Mouse (Mus musculus): ENCODE data around the gene Cdca7l. TPM values are rescaled to one million over a fixed set of nuclear protein-coding genes. Genes with fewer than 3 reads are reported as not detected.

Cdca7l gene
- total RNA-seq, 2 experiments from 2014 or later, result 0.53 to 0.94 TPM

DNA sequence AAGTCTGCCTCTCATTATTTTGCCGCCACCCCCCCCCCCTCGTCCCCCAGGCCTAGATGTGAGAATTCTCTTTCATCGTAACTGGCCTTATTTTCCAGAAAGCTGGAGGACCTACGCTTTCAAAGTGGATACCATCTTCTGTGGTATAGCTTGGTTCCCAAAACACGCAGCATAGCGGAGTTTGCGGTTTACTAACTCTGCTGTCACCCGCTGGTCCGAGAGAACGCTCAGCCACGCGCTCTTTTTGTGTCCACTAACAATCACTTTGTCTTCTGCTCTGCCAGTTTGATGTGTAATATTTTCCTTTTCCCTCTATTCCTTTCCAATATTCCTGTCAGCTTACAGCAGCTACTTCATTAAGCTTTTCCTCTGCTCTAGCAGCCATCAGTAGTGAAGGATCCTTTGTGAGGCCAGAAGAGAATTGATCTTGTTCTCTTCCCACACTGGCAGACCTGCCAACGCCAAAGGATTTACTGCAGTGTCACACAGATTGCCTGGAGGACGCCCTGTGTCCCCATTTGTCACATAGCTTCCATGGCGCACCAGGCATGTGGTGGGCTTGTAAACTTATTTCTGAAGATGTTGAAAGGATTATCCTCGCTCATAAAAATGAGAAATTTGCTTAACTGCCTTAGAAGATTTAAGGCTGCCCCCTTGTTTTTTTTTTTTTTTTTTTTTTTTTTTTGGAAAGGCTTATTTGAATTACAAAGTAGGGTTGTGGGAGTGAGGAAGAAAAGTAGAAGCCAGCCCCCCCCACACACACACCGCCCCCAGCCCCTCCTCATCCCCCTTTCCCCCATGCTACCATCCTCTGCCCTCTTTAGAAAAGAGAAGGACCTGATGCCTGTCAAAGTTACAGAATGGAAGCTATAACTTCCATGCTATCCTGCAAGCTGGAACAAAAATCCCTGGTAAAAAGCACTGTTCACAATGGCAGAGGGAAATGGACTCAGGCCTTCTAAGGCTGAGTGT lies 4.6 kb downstream of the Cdca7l start:
- DNase-seq (ENCODE audit: low spot score in 2 of 2), result no peak
- intact Hi-C loops (cut with DNase I), result loop anchor here (5.0 kb wide), 1 partner anchor 1044 kb away; no protein-coding TSS in a partner anchor

DNA sequence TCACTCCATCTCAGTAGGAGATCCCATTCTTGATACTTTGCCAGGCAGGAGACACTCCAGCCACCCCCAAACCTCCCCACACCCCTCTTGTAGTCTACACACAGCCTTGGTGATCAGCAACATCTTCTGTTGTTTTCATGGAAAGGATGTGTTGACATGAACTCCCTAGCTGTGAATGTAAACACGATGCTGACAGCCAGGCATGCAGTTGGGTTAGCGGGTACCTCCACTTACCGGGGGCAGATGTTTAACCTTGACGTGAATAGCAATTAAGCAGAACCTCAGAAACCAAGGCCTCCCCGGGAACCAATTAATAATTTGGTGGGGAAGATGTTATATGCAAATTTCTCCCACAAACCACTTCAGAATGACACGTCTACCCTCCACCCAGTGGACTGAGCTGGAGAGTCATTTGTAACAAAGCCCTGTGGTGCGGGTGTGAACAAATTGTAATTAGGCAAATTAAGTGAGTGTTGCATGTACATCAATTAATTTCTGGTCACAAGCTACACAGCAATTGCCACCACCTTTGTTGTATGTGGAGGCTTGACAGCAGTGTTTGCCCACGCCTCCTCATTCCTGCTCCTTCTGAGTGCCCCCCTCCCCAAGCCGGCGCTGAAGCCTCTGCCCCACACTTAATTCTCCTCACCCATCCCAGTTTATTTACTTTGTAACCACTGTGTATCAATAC lies 5.4 kb downstream of the Cdca7l start:
- no peak for DNase-seq (ENCODE audit: low spot score in 2 of 2)
- intact Hi-C loops (cut with DNase I), result loop anchor here (5.0 kb wide), 1 partner anchor 1043 kb away; no protein-coding TSS in a partner anchor

- peak in 1 of 2 experiments; percentile 7 for DNase-seq (ENCODE audit: low spot score in 2 of 2)
- intact Hi-C loops (cut with DNase I), result no loop called here
These were observed 6.0 kb downstream of the Cdca7l start for GRCm38 (mm10) chr12:117810074-117810473.

- peak; percentile 9 to 22 for DNase-seq (ENCODE audit: low spot score in 2 of 2)
- intact Hi-C loops (cut with DNase I), result loop anchor here (1.0 to 5.0 kb wide), 3 partner anchors 33 to 1035 kb away; no protein-coding TSS in a partner anchor
These were observed 16.2 kb downstream of the Cdca7l start for GRCm38 (mm10) chr12:117820138-117820858.

DNA sequence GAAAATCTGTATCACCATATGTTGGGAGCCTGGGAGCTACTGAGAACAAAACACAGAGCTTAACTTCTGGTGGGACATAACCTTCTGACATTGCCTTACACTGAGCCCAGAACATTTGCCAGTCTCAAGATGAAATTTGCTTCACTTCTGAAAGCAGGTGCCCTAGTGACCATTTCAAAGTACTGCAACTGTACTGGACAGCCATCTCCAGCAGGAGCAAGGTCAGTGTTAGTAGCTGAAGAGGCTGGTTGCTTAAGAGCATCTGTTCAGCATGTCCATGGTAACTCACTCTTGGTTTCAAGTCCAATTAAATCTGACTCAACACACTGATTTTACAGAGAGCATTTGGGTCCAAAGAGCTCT lies 16.8 kb downstream of the Cdca7l start:
- intact Hi-C loops (cut with DNase I), result loop anchor here (1.0 to 5.0 kb wide), 3 partner anchors 32 to 1034 kb away; no protein-coding TSS in a partner anchor

DNA sequence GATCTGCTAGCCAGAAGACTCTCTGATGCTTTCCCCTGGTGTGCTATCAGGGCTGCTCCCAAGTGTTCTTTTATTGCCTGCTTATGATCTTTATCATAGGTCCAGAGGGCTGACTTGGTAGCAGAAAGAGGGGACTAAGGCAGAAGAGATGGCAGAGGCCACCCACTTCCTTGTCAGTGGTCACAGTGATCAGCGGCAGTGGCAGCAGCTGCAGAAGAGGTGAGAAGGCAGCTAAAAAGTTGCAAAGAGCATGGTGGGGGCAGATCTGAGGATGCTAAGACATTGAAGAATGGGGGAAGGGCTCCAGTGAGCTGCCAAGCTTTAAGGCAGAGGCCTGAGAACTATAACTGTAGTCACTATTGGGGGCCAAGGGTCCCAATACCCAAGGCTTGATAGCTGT lies 17.3 kb downstream of the Cdca7l start:
- no peak for DNase-seq (ENCODE audit: low spot score in 2 of 2)
- intact Hi-C loops (cut with DNase I), result loop anchor here (2.0 to 5.0 kb wide), 2 partner anchors 636 to 1033 kb away; no protein-coding TSS in a partner anchor

More for the DNA sequence above, 16.8 kb downstream of the Cdca7l start:
- no peak for DNase-seq (ENCODE audit: low spot score in 2 of 2)

- intact Hi-C loops (cut with DNase I), result no loop called here
- DNase-seq (ENCODE audit: low spot score in 2 of 2), result no peak
These were observed 24.3 kb downstream of the Cdca7l start for GRCm38 (mm10) chr12:117828350-117828749.

- no peak for DNase-seq (ENCODE audit: low spot score in 2 of 2)
- intact Hi-C loops (cut with DNase I), result no loop called here
These were observed 27.4 kb downstream of the Cdca7l start for GRCm38 (mm10) chr12:117831351-117831961.

DNA sequence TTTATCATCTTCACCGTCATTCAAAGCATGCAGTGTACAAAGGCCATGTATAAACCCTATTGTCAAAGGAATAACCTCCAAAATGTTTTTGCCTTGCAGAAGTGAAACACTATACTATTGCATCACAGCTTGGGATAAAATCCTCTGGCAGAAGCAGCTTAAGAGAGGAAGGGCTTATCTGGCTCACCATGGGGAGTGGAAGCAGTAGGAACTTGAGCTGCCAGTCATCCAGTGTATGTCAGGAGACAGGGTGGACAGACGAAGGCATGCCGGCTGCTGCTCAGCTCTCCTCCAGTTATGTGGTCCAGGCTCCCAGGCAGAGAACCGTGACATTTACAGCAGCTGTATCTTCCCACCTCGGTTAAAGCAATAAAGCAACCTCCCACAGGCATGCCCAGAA lies 28.1 kb downstream of the Cdca7l start:
- intact Hi-C loops (cut with DNase I), result no loop called here
- DNase-seq (ENCODE audit: low spot score in 2 of 2), result no peak

GRCm38 (mm10) chr12:117834652-117835051 lies 30.6 kb downstream of the Cdca7l start:
- DNase-seq (ENCODE audit: low spot score in 2 of 2), result no peak
- intact Hi-C loops (cut with DNase I), result no loop called here

DNA sequence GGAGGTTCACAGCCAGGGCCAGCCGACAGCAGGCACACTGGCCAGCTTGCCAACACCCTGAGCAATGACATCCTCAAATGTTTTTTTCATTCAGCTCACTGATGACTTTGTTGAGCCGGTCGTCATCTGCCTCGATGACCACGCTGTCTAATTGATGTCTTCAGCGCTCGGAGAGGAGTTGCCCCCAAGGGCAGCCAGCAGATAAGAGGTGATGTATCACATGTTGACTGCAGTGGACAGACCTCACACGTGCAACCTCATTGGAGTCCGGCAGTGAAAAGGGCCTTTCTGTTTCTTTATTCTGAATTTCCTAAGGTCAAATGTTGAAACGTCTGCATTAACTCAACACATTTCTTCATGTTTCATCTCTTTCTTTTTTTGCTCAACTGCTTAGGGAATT lies 31.3 kb downstream of the Cdca7l start:
- intact Hi-C loops (cut with DNase I), result no loop called here
- no peak for DNase-seq (ENCODE audit: low spot score in 2 of 2)

- intact Hi-C loops (cut with DNase I), result no loop called here
- no peak for DNase-seq (ENCODE audit: low spot score in 2 of 2)
These were observed 33.3 kb downstream of the Cdca7l start for GRCm38 (mm10) chr12:117837376-117837775.

- intact Hi-C loops (cut with DNase I), result no loop called here
- DNase-seq (ENCODE audit: low spot score in 2 of 2), result no peak
These were observed 36.6 kb downstream of the Cdca7l start for GRCm38 (mm10) chr12:117840705-117841104.

DNA sequence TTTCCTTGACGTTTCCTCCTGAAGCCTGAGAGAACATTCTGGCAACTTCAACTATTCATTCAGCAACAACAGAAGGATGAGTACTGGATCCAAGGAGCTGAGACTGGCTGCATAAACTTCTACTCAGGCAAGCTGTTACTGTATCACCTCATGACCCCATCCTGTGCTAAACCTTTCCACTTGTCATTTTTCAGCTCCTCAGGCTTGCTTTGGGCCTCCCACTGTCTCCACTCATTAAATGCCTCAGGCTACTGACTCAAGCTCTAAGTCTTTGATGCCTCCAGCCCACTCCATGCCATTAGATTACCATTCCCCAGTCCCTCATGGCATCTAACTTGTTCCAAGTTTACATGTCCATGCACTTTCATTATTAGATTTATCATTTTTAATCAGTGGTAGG lies 38.6 kb downstream of the Cdca7l start:
- DNase-seq (ENCODE audit: low spot score in 2 of 2), result no peak
- intact Hi-C loops (cut with DNase I), result no loop called here

- peak; percentile 49 to 70 for DNase-seq (ENCODE audit: low spot score in 2 of 2)
- intact Hi-C loops (cut with DNase I), result no loop called here
These were observed 39.4 kb downstream of the Cdca7l start for GRCm38 (mm10) chr12:117843302-117844074.

DNA sequence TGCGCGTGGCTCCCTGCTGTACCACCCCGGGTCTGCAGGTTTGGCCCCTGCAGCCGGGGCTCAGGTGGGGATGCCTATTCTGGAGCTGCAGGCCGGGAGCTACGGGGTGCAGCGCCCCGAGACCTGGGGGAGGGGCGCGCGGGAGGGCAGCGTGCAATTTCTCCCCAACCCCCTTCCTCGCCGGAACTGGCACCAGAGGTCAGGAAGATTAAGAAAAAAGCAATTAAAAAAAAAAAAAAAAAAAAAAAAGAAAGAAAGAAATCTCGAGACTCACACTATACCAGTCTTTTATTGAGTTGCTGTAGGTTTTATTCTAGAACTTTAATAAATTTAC lies 40.0 kb downstream of the Cdca7l start:
- DNase-seq (ENCODE audit: low spot score in 2 of 2), result no peak
- intact Hi-C loops (cut with DNase I), result no loop called here

- intact Hi-C loops (cut with DNase I), result no loop called here
- no peak for DNase-seq (ENCODE audit: low spot score in 2 of 2)
These were observed 40.8 kb downstream of the Cdca7l start for GRCm38 (mm10) chr12:117844917-117845316.

GRCm38 (mm10) chr12:117848621-117849020 lies 44.5 kb downstream of the Cdca7l start:
- no peak for DNase-seq (ENCODE audit: low spot score in 2 of 2)
- intact Hi-C loops (cut with DNase I), result no loop called here

DNA sequence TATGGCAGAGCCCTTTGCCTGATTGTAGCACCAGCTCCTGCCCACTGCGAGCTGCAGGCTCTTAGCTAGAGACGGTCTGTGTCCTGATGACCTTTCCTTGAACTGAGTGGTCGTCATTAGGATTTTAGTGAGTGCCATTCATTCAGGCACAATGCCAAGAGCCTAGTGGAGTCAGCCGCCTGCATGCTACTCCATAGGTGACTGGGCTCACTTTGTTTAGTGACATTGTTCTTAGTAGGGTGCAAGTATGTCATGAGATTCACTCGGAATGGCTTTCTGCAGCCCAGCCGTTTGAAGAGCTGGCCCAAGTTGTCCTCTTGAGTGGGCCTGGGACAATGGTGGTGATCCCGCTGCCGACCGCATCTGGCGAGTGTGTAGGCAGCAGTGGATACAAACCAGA lies 46.4 kb downstream of the Cdca7l start:
- intact Hi-C loops (cut with DNase I), result no loop called here
- DNase-seq (ENCODE audit: low spot score in 2 of 2), result no peak

Data from left cerebral cortex, postnatal 25 days (tissue).